Comparison of ENCODE assay signal across 30 mouse cellular contexts in the genomic region with DNA sequence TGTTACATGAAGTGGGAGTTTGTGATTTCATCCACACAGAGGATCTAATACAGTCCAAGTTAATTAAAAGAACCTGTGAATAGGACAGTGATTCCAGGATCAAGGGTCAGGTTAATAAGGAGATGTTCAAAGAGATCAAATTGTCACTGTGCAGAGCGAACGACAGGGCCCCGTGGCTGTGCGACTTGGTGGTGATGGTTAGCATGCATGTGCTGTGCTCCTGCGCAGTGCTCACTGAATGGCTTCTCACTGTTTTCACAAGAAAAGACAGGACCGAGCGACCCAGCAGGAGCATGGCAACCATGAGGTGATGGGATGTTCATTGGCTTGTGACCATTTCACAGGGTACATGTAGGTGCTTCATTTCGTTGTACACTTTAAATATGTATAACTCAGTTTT.
"Had no signal": no experiment of that assay in that cellular context is flagged by ENCODE, and none has a peak within 500 bp of the region (broad histone marks: within the 10 kb centered on the region; RNA-seq: fewer than 3 reads in every experiment).

No protein-coding gene starts in this region.

- H3K9ac ChIP-seq: limb, embryonic 12.5 days; limb, embryonic 13.5 days; limb, embryonic 15.5 days; liver, embryonic 12.5 days; liver, embryonic 13.5 days; liver, embryonic 14.5 days; liver, embryonic 15.5 days; liver, postnatal 0 days; lung, embryonic 14.5 days; lung, embryonic 15.5 days; midbrain, embryonic 12.5 days; midbrain, embryonic 15.5 days; neural tube, embryonic 12.5 days had no signal

- H3K36me3 ChIP-seq: limb, embryonic 10.5 days; limb, embryonic 15.5 days; liver, embryonic 12.5 days; liver, embryonic 13.5 days; liver, embryonic 15.5 days; midbrain, embryonic 10.5 days; midbrain, embryonic 15.5 days; neural tube, embryonic 12.5 days had no signal

- H3K27me3 ChIP-seq: limb, embryonic 12.5 days; limb, embryonic 13.5 days; limb, embryonic 15.5 days; liver, embryonic 12.5 days; liver, embryonic 13.5 days; liver, embryonic 15.5 days; lung, embryonic 15.5 days; megakaryocyte, embryonic 14.5 days; midbrain, embryonic 12.5 days; midbrain, embryonic 15.5 days; neural tube, embryonic 12.5 days had no signal

- ATAC-seq: liver, embryonic 12.5 days; liver, postnatal 0 days; lung, postnatal 0 days had no signal

- H3K4me2 ChIP-seq: limb, embryonic 12.5 days; limb, embryonic 13.5 days; limb, embryonic 15.5 days; liver, embryonic 11.5 days; liver, embryonic 12.5 days; liver, embryonic 13.5 days; liver, embryonic 15.5 days; lung, embryonic 14.5 days; lung, embryonic 15.5 days; midbrain, embryonic 12.5 days; midbrain, embryonic 15.5 days; neural tube, embryonic 12.5 days had no signal

- H3K27ac ChIP-seq: left cerebral cortex, adult 2 months; limb, embryonic 10.5 days; limb, embryonic 12.5 days; limb, embryonic 13.5 days; limb, embryonic 15.5 days; liver, embryonic 12.5 days; liver, embryonic 13.5 days; liver, embryonic 14.5 days; liver, embryonic 15.5 days; lung, embryonic 15.5 days; macrophage; midbrain, embryonic 10.5 days; midbrain, embryonic 12.5 days; midbrain, embryonic 15.5 days; neural tube, embryonic 12.5 days had no signal

- H3K9me3 ChIP-seq: limb, embryonic 10.5 days; limb, embryonic 12.5 days; limb, embryonic 13.5 days; limb, embryonic 15.5 days; liver, embryonic 12.5 days; liver, embryonic 13.5 days; liver, embryonic 15.5 days; lung, embryonic 15.5 days; megakaryocyte, embryonic 14.5 days; midbrain, embryonic 10.5 days; midbrain, embryonic 12.5 days; midbrain, embryonic 15.5 days; neural tube, embryonic 12.5 days had no signal

- DNase-seq: left cerebral cortex, postnatal 4 days; liver; liver, embryonic 13.5 days; liver, postnatal 0 days; lung, adult 18-20 months; lung, adult 2 months; lung, embryonic 14.5 days; lung, postnatal 10 days; lung, postnatal 14 days; lung, postnatal 36 days; lung, postnatal 4 days; midbrain, embryonic 14.5 days had no signal

- H3K4me3 ChIP-seq: left cerebral cortex, adult 2 months; limb, embryonic 10.5 days; limb, embryonic 12.5 days; limb, embryonic 13.5 days; limb, embryonic 15.5 days; liver, embryonic 12.5 days; liver, embryonic 13.5 days; liver, embryonic 15.5 days; lung, embryonic 15.5 days; megakaryocyte, embryonic 14.5 days; midbrain, embryonic 10.5 days; midbrain, embryonic 12.5 days; midbrain, embryonic 15.5 days; myocyte; neural tube, embryonic 12.5 days had no signal

- H3K4me1 ChIP-seq: limb, embryonic 10.5 days; limb, embryonic 13.5 days; limb, embryonic 15.5 days; liver, embryonic 12.5 days; liver, embryonic 13.5 days; liver, embryonic 15.5 days; lung, embryonic 15.5 days; megakaryocyte, embryonic 14.5 days; midbrain, embryonic 10.5 days; midbrain, embryonic 12.5 days; midbrain, embryonic 15.5 days; neural tube, embryonic 12.5 days had no signal
